8 mouse cellular contexts compared by ENCODE assay signal in the genomic region with DNA sequence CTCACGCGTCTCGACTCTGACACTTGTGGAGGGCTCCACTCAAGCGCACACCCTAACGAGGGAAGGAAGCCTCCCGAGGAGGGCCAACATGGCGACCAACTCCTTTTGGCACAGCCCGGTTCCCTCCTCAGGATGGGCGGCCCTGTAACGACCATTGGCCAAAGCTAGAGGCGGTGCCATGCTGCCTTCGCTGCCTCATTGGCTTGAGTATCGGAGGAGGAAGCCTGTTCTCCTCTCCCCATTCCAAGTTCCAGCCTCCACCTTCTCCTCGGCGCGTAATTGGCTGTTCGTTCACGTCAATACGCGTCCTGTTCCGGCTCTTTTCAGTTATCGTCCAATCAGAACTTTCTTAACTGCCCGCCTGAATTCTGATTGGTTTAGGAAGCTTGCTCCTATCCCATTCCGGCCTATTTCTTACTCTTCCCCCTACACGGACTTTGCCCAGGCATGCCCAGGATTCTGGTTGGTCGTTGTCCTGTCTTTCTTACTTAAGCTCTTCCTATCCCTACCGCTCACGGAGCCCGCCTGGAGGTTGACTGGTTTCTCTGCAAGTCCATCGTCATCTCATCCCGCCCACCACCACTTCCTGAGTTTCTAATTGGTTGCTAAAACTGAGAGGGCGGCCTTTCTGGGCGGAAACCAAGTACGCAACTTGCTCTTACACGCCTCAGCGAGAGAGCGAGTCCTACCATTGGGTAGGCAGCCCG. TPM values are rescaled to one million over a fixed set of nuclear protein-coding genes. Genes with fewer than 3 reads are reported as not detected.
DNase-seq lines count a peak whose midpoint lies in the region; ATAC-seq and TF ChIP-seq lines count a peak whose summit lies in the region.

A gene (plus strand): TSS at position 655 of the 707 bp plus-strand sequence.

- WGBS in bone marrow, adult 2 months: under 1% methylated on average over 38 of the region's 38 CpGs
- WGBS in embryonic facial prominence, embryonic 15.5 days: under 1% methylated on average over 38 of the region's 38 CpGs
- under 1% methylated on average over 37 of the region's 38 CpGs for WGBS in limb, embryonic 14.5 days
- under 1% methylated on average over 38 of the region's 38 CpGs for WGBS in midbrain, postnatal 0 days

- H3K4me2 ChIP-seq in embryonic facial prominence, embryonic 15.5 days (replicated peaks): peak within 1 kb of the TSS; percentile 60
- peak within 1 kb of the TSS; percentile 54 for H3K4me2 ChIP-seq in limb, embryonic 14.5 days (replicated peaks; ENCODE audit: low read depth, low read length, severe bottlenecking)
- peak within 1 kb of the TSS; percentile 62 for H3K4me2 ChIP-seq in midbrain, postnatal 0 days (ENCODE audit: low read depth, low read length, poor library complexity, severe bottlenecking)

- no peaks in the 10 kb centered on the region for H3K27me3 ChIP-seq in embryonic facial prominence, embryonic 15.5 days
- no peaks in the 10 kb centered on the region for H3K27me3 ChIP-seq in limb, embryonic 14.5 days (ENCODE audit: control insufficient read depth, insufficient read depth, low read length)
- no peaks in the 10 kb centered on the region for H3K27me3 ChIP-seq in midbrain, postnatal 0 days (ENCODE audit: insufficient read depth, low read length)

- peaks cover 2% of the 10 kb centered on the region for H3K4me1 ChIP-seq in bone marrow, adult 2 months (ENCODE audit: control insufficient read depth, insufficient read depth, low read length)
- H3K4me1 ChIP-seq in embryonic facial prominence, embryonic 15.5 days: peaks cover 42% of the 10 kb centered on the region
- peaks cover 11% of the 10 kb centered on the region for H3K4me1 ChIP-seq in limb, embryonic 14.5 days (ENCODE audit: control insufficient read depth, insufficient read depth, low read length)
- H3K4me1 ChIP-seq in midbrain, postnatal 0 days (ENCODE audit: insufficient read depth, low read length): peaks cover 12% of the 10 kb centered on the region; the same call in 1 of the 2 replicates

- peak; percentile 100 for TF ChIP-seq POLR2A in bone marrow, adult 2 months (IDR thresholded peaks at IDR 0.05; ENCODE audit: borderline replicate concordance, control insufficient read depth, low read depth, low read length)
- TF ChIP-seq POLR2A in limb, embryonic 14.5 days (IDR thresholded peaks at IDR 0.05; ENCODE audit: borderline replicate concordance, extremely low read depth, insufficient read depth, insufficient read length): peak; percentile 97; the same call in 1 of the 2 replicates

- peak within 1 kb of the TSS; percentile 99 for H3K27ac ChIP-seq in bone marrow, adult 2 months (ENCODE audit: control insufficient read depth, insufficient read depth, low read depth, low read length, poor library complexity)
- peak within 1 kb of the TSS; percentile 100 for H3K27ac ChIP-seq in embryonic facial prominence, embryonic 15.5 days (replicated peaks)
- H3K27ac ChIP-seq in limb, embryonic 14.5 days (replicated peaks; ENCODE audit: low read depth, low read length): peak within 1 kb of the TSS; percentile 100
- peak within 1 kb of the TSS; percentile 98 for H3K27ac ChIP-seq in midbrain, postnatal 0 days (ENCODE audit: low read depth, low read length)

- H3K9me3 ChIP-seq in embryonic facial prominence, embryonic 15.5 days (replicated peaks): no peaks in the 10 kb centered on the region
- H3K9me3 ChIP-seq in limb, embryonic 14.5 days (ENCODE audit: control insufficient read depth, low read length): no peaks in the 10 kb centered on the region
- no peaks in the 10 kb centered on the region for H3K9me3 ChIP-seq in midbrain, postnatal 0 days (ENCODE audit: low read length)

- no peak for TF ChIP-seq CTCF in bone marrow, adult 2 months (IDR thresholded peaks at IDR 0.05; ENCODE audit: control insufficient read depth, insufficient read depth, low read length)
- TF ChIP-seq CTCF in midbrain, postnatal 0 days (IDR thresholded peaks at IDR 0.05): 0 out of 2 replicates have a peak, but pooled peaks have one; percentile 1

- peaks cover 31% of the 10 kb centered on the region for H3K36me3 ChIP-seq in embryonic facial prominence, embryonic 15.5 days
- peaks cover 34% of the 10 kb centered on the region for H3K36me3 ChIP-seq in limb, embryonic 14.5 days (ENCODE audit: control insufficient read depth, insufficient read depth, low read length)
- peaks cover 20% of the 10 kb centered on the region for H3K36me3 ChIP-seq in midbrain, postnatal 0 days (ENCODE audit: insufficient read depth, low read length)

- peak within 1 kb of the TSS; percentile 75 for H3K4me3 ChIP-seq in bone marrow, adult 2 months (replicated peaks; ENCODE audit: control insufficient read depth, low read depth, low read length)
- peak within 1 kb of the TSS; percentile 59 for H3K4me3 ChIP-seq in embryonic facial prominence, embryonic 15.5 days (replicated peaks)
- peak within 1 kb of the TSS; percentile 87 for H3K4me3 ChIP-seq in limb, embryonic 14.5 days (replicated peaks; ENCODE audit: low read length)
- peak within 1 kb of the TSS; percentile 80 for H3K4me3 ChIP-seq in midbrain, postnatal 0 days (ENCODE audit: low read depth, low read length)

- peak within 1 kb of the TSS; percentile 66 for H3K9ac ChIP-seq in embryonic facial prominence, embryonic 15.5 days
- H3K9ac ChIP-seq in limb, embryonic 14.5 days (ENCODE audit: low read depth, low read length, severe bottlenecking): peak within 1 kb of the TSS; percentile 97
- H3K9ac ChIP-seq in midbrain, postnatal 0 days (replicated peaks; ENCODE audit: low read length, poor library complexity, severe bottlenecking): peak within 1 kb of the TSS; percentile 96

- peak; percentile 100 for DNase-seq in 416B (ENCODE audit: low read depth)
- DNase-seq in heart, adult 8-10 months (ENCODE audit: low spot score): peak; percentile 100
- DNase-seq in kidney, adult 9 months: peak; percentile 100
- DNase-seq in limb, embryonic 14.5 days (ENCODE audit: low spot score): peak; percentile 99
- DNase-seq in midbrain, postnatal 0 days (ENCODE audit: low spot score): peak; percentile 100
- peak; percentile 95 to 96 for DNase-seq in spleen, postnatal 14 days (ENCODE audit: low spot score in 2 of 2)

- ATAC-seq in embryonic facial prominence, embryonic 15.5 days (ENCODE audit: insufficient number of reproducible peaks, low FRiP score, low TSS enrichment, low read depth): peak; percentile 97
- ATAC-seq in limb, embryonic 14.5 days (ENCODE audit: low FRiP score, low read depth): peak; percentile 96
- ATAC-seq in midbrain, postnatal 0 days (ENCODE audit: low FRiP score): peak; percentile 98

RNA-seq across cellular contexts. Expression of the gene that starts here (rescaled TPM):
- polyA plus RNA-seq in bone marrow, adult 2 months (2011; ENCODE audit: insufficient read depth, insufficient read length, low replicate concordance, missing spikeins): 13.8 and 35.2 TPM in 2 replicates
- polyA plus RNA-seq in embryonic facial prominence, embryonic 15.5 days (2015; fragmentation: Nextera tagmentation; extraction: Ambion mirVana): 10.0 and 11.8 TPM in 2 replicates
- 10 to 100 TPM; 31.8 to 43.8 (median 38.7) TPM for total RNA-seq in heart, adult 8-10 months (2022)
- 35.7 and 41.1 TPM in 2 replicates for polyA plus RNA-seq in limb, embryonic 14.5 days (2012; rRNA removed)
- 17.2 and 17.7 TPM in 2 replicates for polyA plus RNA-seq in limb, embryonic 14.5 days (2014; fragmentation: Nextera tagmentation; extraction: Ambion mirVana)
- total RNA-seq in midbrain, postnatal 0 days (2014; rRNA removed): 20.9 and 25.6 TPM in 2 replicates
- polyA plus RNA-seq in midbrain, postnatal 0 days (2015; fragmentation: Nextera tagmentation; extraction: Ambion mirVana): 2.2 and 2.8 TPM in 2 replicates

Comparison
In these comparisons a context has a peak if more than half of its experiments do, and no peak if none do; other contexts are left out.
1. Peak in every context shown above with its lines: DNase-seq, ATAC-seq, H3K4me3 ChIP-seq and H3K27ac ChIP-seq.